Mouse (Mus musculus) liver, embryonic 14.5 days (tissue): ENCODE data around the gene Rrn3.

ENCODE experiments used
- CTCF ChIP-seq: IDR thresholded peaks from 2 replicates; pipeline ENCODE4 v1.5.1; 2016; ENCODE audit warnings: antibody characterized with exemption, low read depth, control low read depth
- EP300 ChIP-seq: IDR thresholded peaks from 2 replicates; pipeline ENCODE4 v1.6.1; 2016; ENCODE audit warnings: antibody characterized with exemption, low read depth

DNA sequence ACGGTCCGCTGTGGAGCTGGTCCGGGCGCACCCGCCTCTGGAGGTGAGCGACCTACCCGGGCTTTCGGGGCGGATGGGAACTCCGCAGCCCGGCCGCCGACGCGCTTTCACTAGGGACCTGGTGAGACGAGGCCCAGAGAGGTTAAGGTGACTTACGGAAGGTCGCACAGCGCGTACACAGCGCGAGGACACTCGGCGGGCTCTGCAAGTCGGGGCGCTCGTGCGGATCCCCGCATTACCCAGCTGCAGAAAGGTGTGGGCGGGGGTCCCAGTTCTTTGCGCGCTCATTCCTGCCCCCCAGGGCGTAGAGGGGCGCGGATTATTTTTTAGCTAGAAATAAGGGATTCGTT, 38.9 kb downstream of the Rrn3 start:
- TF ChIP-seq CTCF (no peak), EP300 (no peak)
